8 mouse cellular contexts compared by ENCODE assay signal in genomic region chr4:140983442-140983841, GRCm38 (mm10). TPM values are rescaled to one million over a fixed set of nuclear protein-coding genes. Genes with fewer than 3 reads are reported as not detected.
DNase-seq lines count a peak whose midpoint lies in the region; ATAC-seq and TF ChIP-seq lines count a peak whose summit lies in the region.

No protein-coding gene starts in this region.

- H3K9ac ChIP-seq in forebrain, embryonic 13.5 days = no peak overlapping the region
- no peak overlapping the region for H3K9ac ChIP-seq in hindbrain, postnatal 0 days (replicated peaks; ENCODE audit: low read length)
- H3K9ac ChIP-seq in liver, embryonic 16.5 days (ENCODE audit: low read depth, low read length) = no peak overlapping the region
- H3K9ac ChIP-seq in neural tube, embryonic 15.5 days (replicated peaks) = 0 out of 2 replicates have a peak overlapping the region, but pooled peaks have one; percentile 10

- TF ChIP-seq CTCF in hindbrain, postnatal 0 days (IDR thresholded peaks at IDR 0.05; ENCODE audit: low read depth) = no peak

- peak; percentile 48 for DNase-seq in adrenal gland, adult 2 months
- DNase-seq in adrenal gland, postnatal 4 days (ENCODE audit: low spot score in 2 of 2) = no peak
- DNase-seq in hindbrain, postnatal 0 days (ENCODE audit: low spot score) = peak; percentile 20
- DNase-seq in cerebellum, postnatal 14 days = no peak

- no peak overlapping the region for H3K4me3 ChIP-seq in forebrain, embryonic 13.5 days
- H3K4me3 ChIP-seq in hindbrain, postnatal 0 days (ENCODE audit: low read length) = no peak overlapping the region
- no peak overlapping the region for H3K4me3 ChIP-seq in liver, embryonic 16.5 days (ENCODE audit: low read depth, low read length)
- no peak overlapping the region for H3K4me3 ChIP-seq in neural tube, embryonic 15.5 days (replicated peaks)

- peaks cover 29% of the 10 kb centered on the region for H3K4me1 ChIP-seq in forebrain, embryonic 13.5 days
- peaks cover 7% of the 10 kb centered on the region; the same call in 1 of the 2 replicates for H3K4me1 ChIP-seq in hindbrain, postnatal 0 days (ENCODE audit: insufficient read depth, low read length)
- H3K4me1 ChIP-seq in liver, embryonic 16.5 days (ENCODE audit: control insufficient read depth, low read depth, low read length) = peaks cover 22% of the 10 kb centered on the region
- H3K4me1 ChIP-seq in neural tube, embryonic 15.5 days = peaks cover 24% of the 10 kb centered on the region

- H3K9me3 ChIP-seq in forebrain, embryonic 13.5 days (replicated peaks) = 0 out of 2 replicates have a peak, but pooled peaks cover 6% of the 10 kb centered on the region
- no peaks in the 10 kb centered on the region for H3K9me3 ChIP-seq in hindbrain, postnatal 0 days (ENCODE audit: low read length)
- H3K9me3 ChIP-seq in liver, embryonic 16.5 days (replicated peaks; ENCODE audit: control insufficient read depth, low read length) = no peaks in the 10 kb centered on the region
- no peaks in the 10 kb centered on the region for H3K9me3 ChIP-seq in neural tube, embryonic 15.5 days (replicated peaks)

- WGBS in forebrain, embryonic 13.5 days = 14% methylated on average over 9 of the region's 9 CpGs
- WGBS in hindbrain, postnatal 0 days = 15% methylated on average over 9 of the region's 9 CpGs
- 6% methylated on average over 9 of the region's 9 CpGs for WGBS in liver, embryonic 16.5 days (ENCODE audit: insufficient replicate concordance)
- 16% methylated on average over 9 of the region's 9 CpGs for WGBS in neural tube, embryonic 15.5 days

- peaks cover 17% of the 10 kb centered on the region for H3K36me3 ChIP-seq in forebrain, embryonic 13.5 days (ENCODE audit: poor library complexity, severe bottlenecking)
- H3K36me3 ChIP-seq in hindbrain, postnatal 0 days (ENCODE audit: insufficient read depth, low read length) = peaks cover 10% of the 10 kb centered on the region
- H3K36me3 ChIP-seq in liver, embryonic 16.5 days (ENCODE audit: control insufficient read depth, insufficient read depth) = no peaks in the 10 kb centered on the region; the same call in 1 of the 2 replicates
- H3K36me3 ChIP-seq in neural tube, embryonic 15.5 days = peaks cover 14% of the 10 kb centered on the region

- peak overlapping the region; percentile 44; the same call in 1 of the 2 replicates for H3K27ac ChIP-seq in forebrain, embryonic 13.5 days
- H3K27ac ChIP-seq in hindbrain, postnatal 0 days = peak overlapping the region; percentile 22; the same call in 1 of the 2 replicates
- peak overlapping the region; percentile 40; the same call in 1 of the 2 replicates for H3K27ac ChIP-seq in liver, embryonic 16.5 days (ENCODE audit: low read length)
- peak overlapping the region; percentile 51; the same call in 1 of the 2 replicates for H3K27ac ChIP-seq in neural tube, embryonic 15.5 days (replicated peaks)

- peak; percentile 65 for ATAC-seq in CD4-positive, CD25-positive, alpha-beta regulatory T cell, adult 4 months
- no peak for ATAC-seq in forebrain, embryonic 13.5 days
- no peak for ATAC-seq in hindbrain, postnatal 0 days
- peak; percentile 33 for ATAC-seq in liver, embryonic 16.5 days (ENCODE audit: low read depth)
- ATAC-seq in neural tube, embryonic 15.5 days (ENCODE audit: low FRiP score) = no peak

- H3K4me2 ChIP-seq in forebrain, embryonic 13.5 days = no peak overlapping the region
- H3K4me2 ChIP-seq in hindbrain, postnatal 0 days (ENCODE audit: low read depth, low read length) = no peak overlapping the region
- no peak overlapping the region; the same call in 1 of the 2 replicates for H3K4me2 ChIP-seq in liver, embryonic 16.5 days (ENCODE audit: low read depth, low read length)
- no peak overlapping the region for H3K4me2 ChIP-seq in neural tube, embryonic 15.5 days

- no peaks in the 10 kb centered on the region for H3K27me3 ChIP-seq in forebrain, embryonic 13.5 days
- no peaks in the 10 kb centered on the region for H3K27me3 ChIP-seq in hindbrain, postnatal 0 days (ENCODE audit: insufficient read depth, low read length)
- H3K27me3 ChIP-seq in liver, embryonic 16.5 days (ENCODE audit: control insufficient read depth, insufficient read depth, low read depth, low read length) = no peaks in the 10 kb centered on the region
- H3K27me3 ChIP-seq in neural tube, embryonic 15.5 days (replicated peaks) = no peaks in the 10 kb centered on the region

RNA-seq across cellular contexts. Expression of gene Atp13a2, which starts 3.2 kb away (rescaled TPM):
- 10 to 100 TPM; 31.8 to 37.1 TPM for total RNA-seq in adrenal gland, adult 2 months (2021)
- 183 and 226 TPM in 2 replicates for polyA plus RNA-seq in adrenal gland, adult 2 months (2012; rRNA removed)
- 10 to 100 TPM; 58.8 to 63.5 TPM for total RNA-seq in adrenal gland, postnatal 4 days (2021)
- polyA plus RNA-seq in CD4-positive, CD25-positive, alpha-beta regulatory T cell, adult 4 months (2017; shearing (Covaris generic)) = 1 to 10 TPM; 4.0 to 5.9 TPM
- polyA plus RNA-seq in forebrain, embryonic 13.5 days (2015; fragmentation: Nextera tagmentation; extraction: Ambion mirVana) = 76.9 and 85.9 TPM in 2 replicates
- total RNA-seq in hindbrain, postnatal 0 days (2014; rRNA removed) = 408 and 435 TPM in 2 replicates
- polyA plus RNA-seq in hindbrain, postnatal 0 days (2015; fragmentation: Nextera tagmentation; extraction: Ambion mirVana) = 151 and 166 TPM in 2 replicates
- 15.7 and 18.3 TPM in 2 replicates for polyA plus RNA-seq in liver, embryonic 16.5 days (2015; fragmentation: Nextera tagmentation; extraction: Ambion mirVana)
- polyA plus RNA-seq in neural tube, embryonic 15.5 days (2015; fragmentation: Nextera tagmentation; extraction: Ambion mirVana) = 162 and 188 TPM in 2 replicates

RNA-seq across cellular contexts. Expression of gene Sdhb, which starts 22.4 kb away (rescaled TPM):
- 100 to 1,000 TPM; 462 to 500 TPM for total RNA-seq in adrenal gland, adult 2 months (2021)
- 334 and 363 TPM in 2 replicates for polyA plus RNA-seq in adrenal gland, adult 2 months (2012; rRNA removed)
- total RNA-seq in adrenal gland, postnatal 4 days (2021) = 100 to 1,000 TPM; 271 to 305 TPM
- 100 to 1,000 TPM; 250 to 293 TPM for polyA plus RNA-seq in CD4-positive, CD25-positive, alpha-beta regulatory T cell, adult 4 months (2017; shearing (Covaris generic))
- polyA plus RNA-seq in forebrain, embryonic 13.5 days (2015; fragmentation: Nextera tagmentation; extraction: Ambion mirVana) = 478 and 480 TPM in 2 replicates
- 176 and 217 TPM in 2 replicates for total RNA-seq in hindbrain, postnatal 0 days (2014; rRNA removed)
- 583 and 596 TPM in 2 replicates for polyA plus RNA-seq in hindbrain, postnatal 0 days (2015; fragmentation: Nextera tagmentation; extraction: Ambion mirVana)
- polyA plus RNA-seq in liver, embryonic 16.5 days (2015; fragmentation: Nextera tagmentation; extraction: Ambion mirVana) = 190 and 193 TPM in 2 replicates
- 492 and 530 TPM in 2 replicates for polyA plus RNA-seq in neural tube, embryonic 15.5 days (2015; fragmentation: Nextera tagmentation; extraction: Ambion mirVana)

RNA-seq across cellular contexts. Expression of gene Mfap2, which starts 26.8 kb away (rescaled TPM):
- 10 to 100 TPM in 1 of 2 experiments, 1 to 10 TPM in 1; 5.7 to 11.1 TPM for total RNA-seq in adrenal gland, adult 2 months (2021)
- 37.8 and 42.4 TPM in 2 replicates for polyA plus RNA-seq in adrenal gland, adult 2 months (2012; rRNA removed)
- 100 to 1,000 TPM in 1 of 2 experiments, 10 to 100 TPM in 1; 98.0 to 106 TPM for total RNA-seq in adrenal gland, postnatal 4 days (2021)
- polyA plus RNA-seq in CD4-positive, CD25-positive, alpha-beta regulatory T cell, adult 4 months (2017; shearing (Covaris generic)) = not detected
- 253 and 270 TPM in 2 replicates for polyA plus RNA-seq in forebrain, embryonic 13.5 days (2015; fragmentation: Nextera tagmentation; extraction: Ambion mirVana)
- total RNA-seq in hindbrain, postnatal 0 days (2014; rRNA removed) = 20.6 and 42.3 TPM in 2 replicates
- polyA plus RNA-seq in hindbrain, postnatal 0 days (2015; fragmentation: Nextera tagmentation; extraction: Ambion mirVana) = 92.0 and 99.5 TPM in 2 replicates
- 15.3 and 20.3 TPM in 2 replicates for polyA plus RNA-seq in liver, embryonic 16.5 days (2015; fragmentation: Nextera tagmentation; extraction: Ambion mirVana)
- polyA plus RNA-seq in neural tube, embryonic 15.5 days (2015; fragmentation: Nextera tagmentation; extraction: Ambion mirVana) = 210 and 222 TPM in 2 replicates

Comparison
In these comparisons a context has a peak if more than half of its experiments do, and no peak if none do; other contexts are left out.
1. DNase-seq: peak in adrenal gland, adult 2 months (single experiment) and hindbrain, postnatal 0 days (single experiment); none in adrenal gland, postnatal 4 days (0 of 2) and cerebellum, postnatal 14 days (0 of 2).
2. ATAC-seq: peak in CD4-positive, CD25-positive, alpha-beta regulatory T cell, adult 4 months (single experiment) and liver, embryonic 16.5 days (single experiment); none in forebrain, embryonic 13.5 days (single experiment), hindbrain, postnatal 0 days (single experiment) and neural tube, embryonic 15.5 days (single experiment).
3. RNA of gene Mfap2, which starts 26.8 kb away (polyA plus RNA-seq): 253 to 270 TPM in forebrain, embryonic 13.5 days, 210 to 222 TPM in neural tube, embryonic 15.5 days, 92.0 to 99.5 TPM in hindbrain, postnatal 0 days, 37.8 to 42.4 TPM in adrenal gland, adult 2 months and 15.3 to 20.3 TPM in liver, embryonic 16.5 days; not detected in CD4-positive, CD25-positive, alpha-beta regulatory T cell, adult 4 months; every median in the first group is over 10 times any median in the second.
4. Peak in every context shown above with its lines, with median percentiles within 50 percentile points of each other: H3K27ac ChIP-seq.